Mouse (Mus musculus) midbrain, postnatal 0 days (tissue): ENCODE data around the gene Tusc2. TPM values are rescaled to one million over a fixed set of nuclear protein-coding genes. Genes with fewer than 3 reads are reported as not detected.

Experiments used
- ATAC-seq: fragments of 200-750 bp; cut with Nextera tagmentation; 2 replicates; pipeline ENCODE4 v1.8.0; 2017; ENCODE audit warnings: moderate number of reproducible peaks, mild to moderate bottlenecking, moderate TSS enrichment, moderate library complexity; ENCODE audit not compliant: low FRiP score
- DNase-seq: peaks from one replicate; pipeline ENCODE4 v3.0.0-alpha.2; 2015; ENCODE audit warnings: low spot score
- H3K27ac ChIP-seq: fragments of 300-500 bp; sonication (generic); 2 replicates; pipeline ENCODE4 v1.5.1; 2014; ENCODE audit warnings: low read depth, mild to moderate bottlenecking, low read length, mixed read lengths
- H3K27me3 ChIP-seq: fragments of 300-500 bp; sonication (generic); 2 replicates; pipeline ENCODE4 v1.6.1; 2014; ENCODE audit warnings: low read length, control low read depth, mixed read lengths; ENCODE audit not compliant: insufficient read depth
- H3K36me3 ChIP-seq: fragments of 300-500 bp; sonication (generic); 2 replicates; pipeline ENCODE4 v1.6.1; 2014; ENCODE audit warnings: low read length, control low read depth, mixed read lengths; ENCODE audit not compliant: insufficient read depth
- H3K4me1 ChIP-seq: fragments of 300-500 bp; sonication (generic); 2 replicates; pipeline ENCODE4 v1.6.1; 2014; ENCODE audit warnings: mild to moderate bottlenecking, control low read depth, antibody characterized with exemption, low read length, mixed read lengths; ENCODE audit not compliant: insufficient read depth
- H3K4me2 ChIP-seq: fragments of 300-500 bp; sonication (generic); 2 replicates; pipeline ENCODE4 v1.6.1; 2014; ENCODE audit warnings: low read depth, mild to moderate bottlenecking, low read length, mixed read lengths; ENCODE audit not compliant: poor library complexity, severe bottlenecking
- H3K4me3 ChIP-seq: fragments of 300-500 bp; sonication (generic); 2 replicates; pipeline ENCODE4 v1.5.1; 2014; ENCODE audit warnings: low read depth, mild to moderate bottlenecking, low read length, moderate library complexity
- H3K9ac ChIP-seq: fragments of 300-500 bp; sonication (generic); replicated peaks from 2 replicates; pipeline ENCODE4 v1.6.1; 2014; ENCODE audit warnings: mild to moderate bottlenecking, low read length, moderate library complexity, mixed read lengths; ENCODE audit not compliant: poor library complexity, severe bottlenecking
- H3K9me3 ChIP-seq: fragments of 300-500 bp; sonication (generic); 2 replicates; pipeline ENCODE4 v1.6.1; 2016; ENCODE audit warnings: low read length, control low read depth
- CTCF ChIP-seq: IDR thresholded peaks from 2 replicates; pipeline ENCODE4 v1.5.1; 2016; ENCODE audit warnings: antibody characterized with exemption, mild to moderate bottlenecking
- WGBS: fragments of 180-500 bp; shearing (Covaris S2); extraction: QIAGEN DNeasy Blood & Tissue Kit; methylation state at CpG from one replicate; pipeline ENCODE4 v1.1.7; 2014; 5-methylcytosine and 5-hydroxymethylcytosine counted together
- polyA plus RNA-seq: library from polyadenylated mRNA; unstranded; fragments of >200 nt; fragmentation: Nextera tagmentation; extraction: Ambion mirVana; gene quantifications from 2 replicates; pipeline ENCODE4 v1.2.1, GENCODE M21; 2015
- total RNA-seq: library from RNA; depleted of rRNA; stranded (reverse); fragments of >200 nt; gene quantifications from 2 replicates; pipeline ENCODE4 v1.2.3, GENCODE M21; 2014

Gene Tusc2
- total and polyA plus RNA-seq, 2 experiments from 2014 or later: 132 to 142 TPM

DNA sequence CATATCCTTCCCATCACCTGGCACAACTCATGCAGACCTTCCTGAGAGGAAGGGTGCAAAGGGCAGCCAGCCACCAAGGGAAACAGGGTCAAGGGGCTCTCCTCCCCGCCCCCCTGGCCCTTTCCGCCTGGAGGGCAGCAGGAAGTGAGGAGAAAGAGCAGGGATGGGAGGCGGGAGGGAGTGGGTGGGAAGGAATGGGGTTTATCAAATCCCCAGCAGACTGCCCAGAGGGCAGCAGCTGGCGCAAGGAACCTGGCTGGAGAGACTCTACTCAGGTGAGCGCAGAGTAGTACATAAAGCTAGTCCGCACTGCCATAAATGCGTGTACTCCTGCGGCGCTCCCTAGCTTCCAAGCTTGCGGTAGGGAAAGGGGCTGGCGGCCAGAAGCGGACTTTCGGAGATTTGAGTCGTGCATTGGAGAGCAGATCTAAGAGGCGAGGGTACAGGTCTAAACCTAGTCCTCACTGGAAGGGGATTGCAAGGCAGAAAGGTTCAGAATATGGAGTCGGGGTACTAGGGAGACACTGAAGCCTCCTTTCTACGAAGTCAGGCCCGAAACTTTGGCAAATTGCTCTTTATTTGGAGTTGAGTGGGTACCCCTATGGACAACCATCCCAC, 4.8 kb downstream of the Tusc2 start, which contains the start of gene Hyal2:
Gene Hyal2, plus strand, starts transcription at position 244 of the 618 bp plus-strand sequence.
- no peaks in the 10 kb centered on the region for H3K9me3 ChIP-seq
- H3K9ac ChIP-seq: peak within 1 kb of the TSS; percentile 77
- peak within 1 kb of the TSS; percentile 80 for H3K27ac ChIP-seq
- H3K27me3 ChIP-seq: no peaks in the 10 kb centered on the region
- WGBS: 8% methylated on average over 18 of the region's 18 CpGs
- peaks cover 28% of the 10 kb centered on the region for H3K4me1 ChIP-seq
- peak within 1 kb of the TSS; percentile 76 for H3K4me3 ChIP-seq
- no peak for ATAC-seq
- peaks cover 23% of the 10 kb centered on the region for H3K36me3 ChIP-seq
- peak within 1 kb of the TSS; percentile 80 for H3K4me2 ChIP-seq
- TF ChIP-seq CTCF: 0 out of 2 replicates have a peak, but pooled peaks have one; percentile 8
- DNase-seq: no peak

GRCm38 (mm10) chr9:107568331-107569261, 5.5 kb downstream of the Tusc2 start:
- ATAC-seq (peak; percentile 85), DNase-seq (peak; percentile 93)
- no peak for TF ChIP-seq CTCF
- H3K4me1 ChIP-seq: peaks cover 26% of the 10 kb centered on the region
- H3K36me3 ChIP-seq: peaks cover 23% of the 10 kb centered on the region
- no peaks in the 10 kb centered on the region for H3K9me3 ChIP-seq
- peak overlapping the region; percentile 80 for H3K4me2 ChIP-seq
- peak overlapping the region; percentile 80 for H3K27ac ChIP-seq
- no peaks in the 10 kb centered on the region for H3K27me3 ChIP-seq
- under 1% methylated on average over 41 of the region's 41 CpGs for WGBS
- peak overlapping the region; percentile 76 for H3K4me3 ChIP-seq
- peak overlapping the region; percentile 77 for H3K9ac ChIP-seq

GRCm38 (mm10) chr9:107569270-107569669, 6.2 kb downstream of the Tusc2 start:
- H3K27me3 ChIP-seq: no peaks in the 10 kb centered on the region
- peaks cover 20% of the 10 kb centered on the region for H3K4me1 ChIP-seq
- ATAC-seq (peak; percentile 31), DNase-seq (no peak)
- H3K4me3 ChIP-seq: peak overlapping the region; percentile 76
- TF ChIP-seq CTCF: no peak
- H3K27ac ChIP-seq: peak overlapping the region; percentile 80
- H3K9ac ChIP-seq: peak overlapping the region; percentile 77
- peaks cover 23% of the 10 kb centered on the region for H3K36me3 ChIP-seq
- no peaks in the 10 kb centered on the region for H3K9me3 ChIP-seq
- WGBS: under 1% methylated on average over 20 of the region's 23 CpGs
- peak overlapping the region; percentile 80 for H3K4me2 ChIP-seq

GRCm38 (mm10) chr9:107570016-107570415, 7.0 kb downstream of the Tusc2 start:
- no peak for DNase-seq
- Histone ChIP-seq H3K27me3 (no peaks in the 10 kb centered on the region), H3K4me2 (peak overlapping the region; percentile 80), H3K9ac (peak overlapping the region; percentile 77), H3K9me3 (no peaks in the 10 kb centered on the region), H3K27ac (peak overlapping the region; percentile 80; the same call in 1 of the 2 replicates), H3K4me1 (peaks cover 20% of the 10 kb centered on the region), H3K36me3 (peaks cover 21% of the 10 kb centered on the region), H3K4me3 (peak overlapping the region; percentile 76)
- WGBS: 47% methylated on average over 13 of the region's 13 CpGs
- ATAC-seq: no peak
- no peak for TF ChIP-seq CTCF

DNA sequence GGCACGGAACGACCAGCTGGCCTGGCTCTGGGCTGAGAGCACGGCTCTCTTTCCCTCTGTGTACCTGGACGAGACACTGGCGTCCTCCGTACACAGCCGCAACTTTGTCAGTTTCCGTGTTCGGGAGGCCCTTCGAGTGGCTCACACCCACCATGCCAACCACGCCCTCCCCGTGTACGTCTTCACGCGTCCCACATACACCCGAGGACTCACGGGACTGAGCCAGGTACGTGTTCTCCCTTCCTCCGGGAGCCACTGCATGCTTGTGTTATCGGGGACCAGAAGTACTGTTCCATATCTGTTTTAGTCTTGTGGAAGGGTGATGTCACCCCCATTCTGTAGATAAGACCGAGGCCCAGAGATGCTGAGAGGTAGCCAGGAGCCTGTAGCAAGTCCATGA, 7.8 kb downstream of the Tusc2 start:
- H3K36me3 ChIP-seq: peaks cover 15% of the 10 kb centered on the region
- H3K9me3 ChIP-seq: no peaks in the 10 kb centered on the region
- no peak for TF ChIP-seq CTCF
- H3K4me3 ChIP-seq: no peak overlapping the region; the same call in 1 of the 2 replicates
- no peaks in the 10 kb centered on the region for H3K27me3 ChIP-seq
- WGBS: 94% methylated on average over 21 of the region's 21 CpGs
- no peak overlapping the region for H3K27ac ChIP-seq
- no peak overlapping the region for H3K9ac ChIP-seq
- H3K4me2 ChIP-seq: peak overlapping the region; percentile 80; the same call in 1 of the 2 replicates
- DNase-seq: no peak
- ATAC-seq: no peak
- H3K4me1 ChIP-seq: peaks cover 20% of the 10 kb centered on the region
